Mouse (Mus musculus) G1E (cell line): ENCODE data around the gene Pex10.

Experiments used
- CTCF ChIP-seq: IDR thresholded peaks from 2 replicates; pipeline ENCODE4 v1.5.1; 2012; ENCODE audit warnings: low read depth, low read length, inconsistent platforms, mixed read lengths
- POLR2AphosphoS5 ChIP-seq: IDR thresholded peaks from 2 replicates; pipeline ENCODE4 v1.6.1; 2012; ENCODE audit warnings: low read depth, low read length, inconsistent platforms; ENCODE audit not compliant: insufficient replicate concordance

GRCm38 (mm10) chr4:155034202-155034601 lies 32.6 kb upstream of the Pex10 start:
- TF ChIP-seq CTCF, result no peak
- TF ChIP-seq POLR2AphosphoS5, result no peak
